ENCODE assay signal across 8 mouse cellular contexts in the genomic region with DNA sequence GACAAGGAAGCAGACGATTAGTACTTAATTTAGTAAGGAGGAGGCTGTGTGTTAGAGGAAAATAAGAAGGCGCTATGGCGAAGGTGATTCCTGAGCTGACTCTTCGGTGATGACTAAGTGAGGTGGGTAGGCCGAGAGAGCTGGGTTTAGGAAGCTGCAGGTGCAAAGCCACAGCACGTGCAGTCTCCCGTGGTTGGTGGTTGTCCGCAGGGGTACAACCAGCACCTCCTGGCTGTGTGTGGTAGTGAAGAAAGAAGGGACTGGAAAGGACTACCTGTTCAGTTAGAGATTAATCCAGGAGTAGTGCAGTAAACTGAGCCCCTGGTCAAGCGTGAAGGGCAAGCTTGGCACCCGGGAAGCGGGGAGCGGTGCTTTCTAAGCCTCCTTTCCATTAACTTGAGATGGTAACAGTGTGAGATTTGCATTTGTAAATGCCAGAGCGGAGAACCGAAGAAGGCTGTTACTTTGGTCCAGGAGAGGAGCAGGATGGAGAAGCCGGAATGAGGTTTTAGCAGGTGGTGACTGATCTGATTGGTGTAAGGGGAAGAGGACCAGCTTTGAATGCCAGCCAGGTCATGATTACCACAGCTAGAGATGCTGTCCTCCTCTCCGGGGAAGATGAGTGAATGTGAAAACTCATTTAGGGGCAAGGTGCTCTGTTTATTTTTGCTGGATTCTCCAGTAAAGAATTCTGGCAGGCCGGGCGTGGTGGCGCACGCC. TPM values are rescaled to one million over a fixed set of nuclear protein-coding genes. Genes with fewer than 3 reads are reported as not detected.
DNase-seq lines count a peak whose midpoint lies in the region; ATAC-seq and TF ChIP-seq lines count a peak whose summit lies in the region.

No protein-coding gene starts in this region.

- H3K36me3 ChIP-seq in hindbrain, embryonic 16.5 days (ENCODE audit: control insufficient read depth, insufficient read depth, low read length), result no peaks in the 10 kb centered on the region
- peaks cover 4% of the 10 kb centered on the region for H3K36me3 ChIP-seq in liver, embryonic 13.5 days
- H3K36me3 ChIP-seq in small intestine, adult 2 months (ENCODE audit: control insufficient read depth, insufficient read depth, low read length), result peaks cover 3% of the 10 kb centered on the region; the same call in 1 of the 2 replicates

- TF ChIP-seq CTCF in left cerebral cortex, adult 2 months (IDR thresholded peaks at IDR 0.05), result no peak; the same call in 1 of the 2 replicates
- TF ChIP-seq CTCF in small intestine, adult 2 months (IDR thresholded peaks at IDR 0.05; ENCODE audit: extremely low read depth, insufficient read length, insufficient replicate concordance, low read depth, low read length), result no peak

- H3K27me3 ChIP-seq in hindbrain, embryonic 16.5 days (replicated peaks; ENCODE audit: control insufficient read depth, insufficient read depth, low read length), result peaks cover 12% of the 10 kb centered on the region
- H3K27me3 ChIP-seq in liver, embryonic 13.5 days, result no peaks in the 10 kb centered on the region
- H3K27me3 ChIP-seq in small intestine, adult 2 months (ENCODE audit: control insufficient read depth, insufficient read depth, low read length), result no peaks in the 10 kb centered on the region

- WGBS in hindbrain, embryonic 16.5 days, result 24% methylated on average over 20 of the region's 20 CpGs
- 22% methylated on average over 20 of the region's 20 CpGs for WGBS in liver, embryonic 13.5 days (ENCODE audit: insufficient replicate concordance)
- 31% methylated on average over 20 of the region's 20 CpGs for WGBS in small intestine, adult 2 months

- ATAC-seq in hindbrain, embryonic 16.5 days, result no peak
- no peak for ATAC-seq in liver, embryonic 13.5 days (ENCODE audit: low read depth)

- DNase-seq in left cerebral cortex, adult 2 months (ENCODE audit: extremely low spot score in 1 of 2, low spot score in 2 of 2), result peak in 1 of 2 experiments; percentile 61
- DNase-seq in left cerebral cortex, postnatal 10 days (ENCODE audit: extremely low spot score in 1 of 2, low spot score in 2 of 2), result no peak
- peak; percentile 27 for DNase-seq in brain, adult 2 months (ENCODE audit: low read depth, low spot score)
- no peak for DNase-seq in liver, embryonic 13.5 days
- DNase-seq in left cerebral cortex, postnatal 4 days, result no peak
- no peak for DNase-seq in right cerebral cortex, postnatal 36 days (ENCODE audit: low spot score in 2 of 2)

- peak overlapping the region; percentile 81 for H3K4me3 ChIP-seq in left cerebral cortex, adult 2 months
- H3K4me3 ChIP-seq in hindbrain, embryonic 16.5 days (ENCODE audit: low read length), result peak overlapping the region; percentile 62
- H3K4me3 ChIP-seq in liver, embryonic 13.5 days (replicated peaks), result peak overlapping the region; percentile 81
- H3K4me3 ChIP-seq in small intestine, adult 2 months (ENCODE audit: low read depth, low read length), result peak overlapping the region; percentile 71

- H3K27ac ChIP-seq in left cerebral cortex, adult 2 months, result peak overlapping the region; percentile 96
- peak overlapping the region; percentile 74; the same call in 1 of the 2 replicates for H3K27ac ChIP-seq in hindbrain, embryonic 16.5 days (ENCODE audit: low read depth, low read length)
- peak overlapping the region; percentile 92 for H3K27ac ChIP-seq in liver, embryonic 13.5 days
- peak overlapping the region; percentile 90 for H3K27ac ChIP-seq in small intestine, adult 2 months (ENCODE audit: insufficient read depth, low read depth, low read length)

- peak overlapping the region; percentile 92 for H3K4me2 ChIP-seq in hindbrain, embryonic 16.5 days (ENCODE audit: low read length)
- H3K4me2 ChIP-seq in liver, embryonic 13.5 days, result peak overlapping the region; percentile 98

- peak overlapping the region; percentile 80 for H3K9ac ChIP-seq in hindbrain, embryonic 16.5 days (ENCODE audit: low read depth, low read length)
- H3K9ac ChIP-seq in liver, embryonic 13.5 days, result peak overlapping the region; percentile 90

- H3K9me3 ChIP-seq in hindbrain, embryonic 16.5 days (ENCODE audit: control insufficient read depth, low read length), result no peaks in the 10 kb centered on the region
- H3K9me3 ChIP-seq in liver, embryonic 13.5 days (replicated peaks), result no peaks in the 10 kb centered on the region

- H3K4me1 ChIP-seq in hindbrain, embryonic 16.5 days (ENCODE audit: control insufficient read depth, insufficient read depth, low read depth, low read length), result peaks cover 24% of the 10 kb centered on the region
- peaks cover 87% of the 10 kb centered on the region for H3K4me1 ChIP-seq in liver, embryonic 13.5 days (replicated peaks)
- H3K4me1 ChIP-seq in small intestine, adult 2 months (ENCODE audit: control insufficient read depth, insufficient read depth, insufficient read length, low read length), result peaks cover 40% of the 10 kb centered on the region

- intact Hi-C loops in left cerebral cortex, adult 2 months (cut with DNase I), result loop anchor here (5.0 kb wide), 1 partner anchor 80 kb away; a partner anchor contains a TSS
- intact Hi-C loops in left cerebral cortex, postnatal 10 days (cut with DNase I), result no loop called here
- intact Hi-C loops in left cerebral cortex, postnatal 4 days (cut with DNase I), result no loop called here

- TF ChIP-seq POLR2A in small intestine, adult 2 months (IDR thresholded peaks at IDR 0.05; ENCODE audit: low read depth, low read length), result no peak

RNA-seq across cellular contexts. Expression of a gene that starts 2.1 kb away (rescaled TPM):
- 10 to 100 TPM; 25.2 to 26.6 TPM for total RNA-seq in left cerebral cortex, adult 2 months (2021)
- total RNA-seq in left cerebral cortex, postnatal 10 days (2021), result 10 to 100 TPM; 27.3 to 30.8 TPM
- polyA plus RNA-seq in hindbrain, embryonic 16.5 days (2015; fragmentation: Nextera tagmentation; extraction: Ambion mirVana), result 13.6 and 16.7 TPM in 2 replicates
- 18.3 and 23.0 TPM in 2 replicates for polyA plus RNA-seq in liver, embryonic 13.5 days (2015; fragmentation: Nextera tagmentation; extraction: Ambion mirVana)
- 23.2 and 28.7 TPM in 2 replicates for polyA plus RNA-seq in small intestine, adult 2 months (2012; rRNA removed)
- total RNA-seq in left cerebral cortex, postnatal 4 days (2021), result 10 to 100 TPM; 38.1 to 41.0 TPM

RNA-seq across cellular contexts. Expression of a gene that starts 21.6 kb away (rescaled TPM):
- total RNA-seq in left cerebral cortex, adult 2 months (2021), result 10 to 100 TPM; 41.0 to 42.7 TPM
- 10 to 100 TPM; 44.2 to 50.3 TPM for total RNA-seq in left cerebral cortex, postnatal 10 days (2021)
- 39.8 TPM in 2 replicates for polyA plus RNA-seq in hindbrain, embryonic 16.5 days (2015; fragmentation: Nextera tagmentation; extraction: Ambion mirVana)
- 12.9 and 13.9 TPM in 2 replicates for polyA plus RNA-seq in liver, embryonic 13.5 days (2015; fragmentation: Nextera tagmentation; extraction: Ambion mirVana)
- 14.3 and 35.3 TPM in 2 replicates for polyA plus RNA-seq in small intestine, adult 2 months (2012; rRNA removed)
- total RNA-seq in left cerebral cortex, postnatal 4 days (2021), result 10 to 100 TPM; 45.5 to 47.2 TPM

RNA-seq across cellular contexts. Expression of a gene that starts 26.7 kb away (rescaled TPM):
- 100 to 1,000 TPM; 126 to 133 TPM for total RNA-seq in left cerebral cortex, adult 2 months (2021)
- total RNA-seq in left cerebral cortex, postnatal 10 days (2021), result 100 to 1,000 TPM; 123 to 129 TPM
- 106 and 109 TPM in 2 replicates for polyA plus RNA-seq in hindbrain, embryonic 16.5 days (2015; fragmentation: Nextera tagmentation; extraction: Ambion mirVana)
- polyA plus RNA-seq in liver, embryonic 13.5 days (2015; fragmentation: Nextera tagmentation; extraction: Ambion mirVana), result 37.1 and 41.6 TPM in 2 replicates
- polyA plus RNA-seq in small intestine, adult 2 months (2012; rRNA removed), result 71.4 and 111 TPM in 2 replicates
- 100 to 1,000 TPM; 118 to 119 TPM for total RNA-seq in left cerebral cortex, postnatal 4 days (2021)
